Mouse (Mus musculus): ENCODE data around the gene Sema6c. TPM values are rescaled to one million over a fixed set of nuclear protein-coding genes. Genes with fewer than 3 reads are reported as not detected.
"Not testable (repeated sequence)": the region's sequence is repeated elsewhere in the genome, so short reads cannot be mapped to it uniquely, and the experiment has no call there.

Gene Sema6c
- total RNA-seq, 2 experiments from 2014 or later, result 24.7 to 25.3 TPM

- no peak for DNase-seq (ENCODE audit: low spot score in 2 of 2)
- intact Hi-C loops (cut with DNase I), result no loop called here
Observed at GRCm38 (mm10) chr3:95177583-95177982, 17.3 kb downstream of the Sema6c start.

- DNase-seq (ENCODE audit: low spot score in 2 of 2), result peak in 1 of 2 experiments; percentile 74
- intact Hi-C loops (cut with DNase I), result no loop called here
Observed at GRCm38 (mm10) chr3:95178948-95179347, 18.7 kb downstream of the Sema6c start.

- intact Hi-C loops (cut with DNase I), result no loop called here
- no peak for DNase-seq (ENCODE audit: low spot score in 2 of 2)
Observed at GRCm38 (mm10) chr3:95179890-95180289, 19.6 kb downstream of the Sema6c start.

- intact Hi-C loops (cut with DNase I), result no loop called here
- DNase-seq (ENCODE audit: low spot score in 2 of 2), result no peak
Observed at GRCm38 (mm10) chr3:95181841-95182240, 21.6 kb downstream of the Sema6c start.

GRCm38 (mm10) chr3:95184796-95185577, 24.7 kb downstream of the Sema6c start:
- DNase-seq (ENCODE audit: low spot score in 2 of 2), result peak in 1 of 2 experiments; percentile 38
- intact Hi-C loops (cut with DNase I), result no loop called here

- intact Hi-C loops (cut with DNase I), result no loop called here
- no peak for DNase-seq (ENCODE audit: low spot score in 2 of 2)
Observed at GRCm38 (mm10) chr3:95186100-95186499, 25.8 kb downstream of the Sema6c start.

- DNase-seq (ENCODE audit: low spot score in 2 of 2), result no peak
- intact Hi-C loops (cut with DNase I), result no loop called here
Observed at GRCm38 (mm10) chr3:95186888-95187287, 26.6 kb downstream of the Sema6c start.

GRCm38 (mm10) chr3:95194721-95195135, 34.5 kb downstream of the Sema6c start:
- intact Hi-C loops (cut with DNase I), result no loop called here
- DNase-seq (ENCODE audit: low spot score in 2 of 2), result no peak

GRCm38 (mm10) chr3:95195772-95196171, 35.5 kb downstream of the Sema6c start:
- intact Hi-C loops (cut with DNase I), result no loop called here
- DNase-seq (ENCODE audit: low spot score in 2 of 2), result no peak

- intact Hi-C loops (cut with DNase I), result no loop called here
- DNase-seq (ENCODE audit: low spot score in 2 of 2), result no peak
Observed at GRCm38 (mm10) chr3:95199101-95199500, 38.8 kb downstream of the Sema6c start.

GRCm38 (mm10) chr3:95200132-95200531, 39.9 kb downstream of the Sema6c start:
- intact Hi-C loops (cut with DNase I), result no loop called here
- no peak for DNase-seq (ENCODE audit: low spot score in 2 of 2)

GRCm38 (mm10) chr3:95200562-95200961, 40.3 kb downstream of the Sema6c start:
- DNase-seq (ENCODE audit: low spot score in 2 of 2), result peak in 1 of 2 experiments; percentile 46

GRCm38 (mm10) chr3:95203880-95204279, 43.6 kb downstream of the Sema6c start:
- intact Hi-C loops (cut with DNase I), result no loop called here
- peak in 1 of 2 experiments; percentile 84 for DNase-seq (ENCODE audit: low spot score in 2 of 2)

More at GRCm38 (mm10) chr3:95200562-95200961, 40.3 kb downstream of the Sema6c start:
- intact Hi-C loops (cut with DNase I), result no loop called here

- no peak for DNase-seq (ENCODE audit: low spot score in 2 of 2)
- intact Hi-C loops (cut with DNase I), result no loop called here
Observed at GRCm38 (mm10) chr3:95208286-95208685, 48.0 kb downstream of the Sema6c start.

- intact Hi-C loops (cut with DNase I), result loop anchor here (10.0 kb wide), 1 partner anchor 54 kb away; no protein-coding TSS in a partner anchor
Observed at GRCm38 (mm10) chr3:95210585-95210984, 50.3 kb downstream of the Sema6c start.

GRCm38 (mm10) chr3:95212889-95213608, 52.8 kb downstream of the Sema6c start:
- not testable (repeated sequence) for DNase-seq (ENCODE audit: low spot score in 2 of 2)
- intact Hi-C loops (cut with DNase I), result loop anchor here (10.0 kb wide), 1 partner anchor 52 kb away; no protein-coding TSS in a partner anchor

More at GRCm38 (mm10) chr3:95210585-95210984, 50.3 kb downstream of the Sema6c start:
- no peak for DNase-seq (ENCODE audit: low spot score in 2 of 2)

GRCm38 (mm10) chr3:95213609-95213975, 53.3 kb downstream of the Sema6c start:
- no peak for DNase-seq (ENCODE audit: low spot score in 2 of 2)
- intact Hi-C loops (cut with DNase I), result loop anchor here (10.0 kb wide), 1 partner anchor 51 kb away; no protein-coding TSS in a partner anchor

GRCm38 (mm10) chr3:95216655-95217254, 56.5 kb downstream of the Sema6c start:
- DNase-seq (ENCODE audit: low spot score in 2 of 2), result no peak
- intact Hi-C loops (cut with DNase I), result loop anchor here (1.0 to 10.0 kb wide), 3 partner anchors 11 to 74 kb away; partner anchors contain the start of gene Tnfaip8l2

- peak; percentile 88 to 90 for DNase-seq (ENCODE audit: low spot score in 2 of 2)
- intact Hi-C loops (cut with DNase I), result loop anchor here (1.0 to 10.0 kb wide), 3 partner anchors 10 to 75 kb away; partner anchors contain the start of gene Tnfaip8l2
Observed at GRCm38 (mm10) chr3:95217255-95218134, 57.2 kb downstream of the Sema6c start, which contains the start of gene Gabpb2. TSS of gene Gabpb2 (minus strand) at chr3:95217916.

Measured in left cerebral cortex, postnatal 25 days (tissue).